Mouse (Mus musculus): ENCODE results near the gene Fam172a.
A peak's percentile ranks its signal among the peaks of the same experiment; 100 is the strongest.

The Fam172a gene

DNA sequence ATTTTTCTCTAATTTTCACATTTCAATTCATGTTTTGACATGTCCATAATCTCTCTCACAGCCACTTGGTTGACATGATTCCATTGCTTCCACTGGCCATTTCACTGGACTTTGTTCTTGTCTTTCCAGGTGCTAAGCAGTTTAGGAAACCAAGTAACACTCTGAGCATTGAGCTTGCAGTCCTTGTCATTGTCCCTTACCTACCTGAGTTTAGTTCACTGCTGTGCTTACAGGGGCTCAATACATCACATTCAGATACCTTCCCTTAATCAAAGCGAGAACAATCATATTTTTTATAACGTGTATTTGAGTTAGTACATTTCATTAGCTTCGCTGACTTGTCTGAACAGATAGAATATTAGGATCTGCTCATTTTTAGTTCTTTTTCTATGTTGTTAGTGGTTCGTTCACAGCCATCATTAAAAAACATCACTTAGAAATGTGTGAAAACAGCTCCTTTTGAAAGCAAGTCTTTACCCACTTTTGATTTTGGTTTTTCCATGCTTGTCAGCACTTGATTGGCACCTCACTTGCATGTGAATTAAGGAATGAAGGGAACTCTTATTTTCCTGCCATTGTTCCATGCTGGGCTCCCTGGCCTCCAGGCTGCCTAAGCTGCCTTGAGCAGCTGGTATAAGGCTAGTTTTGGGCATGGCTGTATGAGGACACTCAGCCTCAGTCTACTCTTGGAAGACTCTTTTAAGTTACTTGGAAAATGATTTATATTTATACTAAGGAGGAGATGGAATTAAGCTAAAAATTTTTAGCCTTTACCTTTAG is 257.9 kb downstream of the Fam172a start:
- DNase-seq (ENCODE audit: low spot score in 2 of 2), result no peak

DNA sequence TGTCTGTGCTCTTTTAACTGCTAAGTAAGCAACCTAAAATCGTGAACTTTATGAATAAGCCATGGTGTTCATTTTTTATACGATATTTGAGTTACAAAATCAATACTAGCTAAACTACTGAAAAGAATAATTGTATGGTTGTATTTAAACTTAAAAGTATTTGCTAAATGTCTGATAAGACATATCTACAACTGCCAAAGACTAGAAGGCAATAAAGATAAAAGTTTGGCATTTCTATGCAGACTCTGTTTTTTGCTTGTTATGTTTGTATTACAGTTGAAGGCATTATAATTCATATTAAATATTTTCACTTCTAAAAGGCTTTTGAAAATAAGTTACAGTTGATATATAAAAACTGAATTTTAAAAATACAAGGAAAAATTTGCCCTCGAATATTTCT is 274.4 kb downstream of the Fam172a start:
- DNase-seq (ENCODE audit: low spot score in 2 of 2), result no peak

DNA sequence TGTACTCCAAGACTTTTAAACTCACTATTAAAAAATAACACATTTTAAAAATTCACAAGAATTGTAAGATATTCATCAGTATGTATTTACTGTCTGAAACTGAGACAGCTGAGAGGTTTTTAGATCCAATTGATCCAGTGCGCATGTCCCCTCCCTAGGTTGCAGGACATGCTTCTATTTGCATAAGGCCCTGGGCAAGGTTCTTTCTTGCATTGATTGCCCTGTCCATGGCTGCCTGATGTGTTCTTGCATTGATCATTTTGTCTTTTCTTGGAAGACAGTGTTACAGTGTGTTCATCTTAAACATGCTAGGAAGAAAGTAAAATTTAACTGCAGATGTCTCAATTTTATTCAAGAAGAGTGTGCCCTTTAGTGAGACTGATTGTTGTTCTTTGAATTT is 275.3 kb downstream of the Fam172a start:
- no peak for DNase-seq (ENCODE audit: low spot score in 2 of 2)

DNA sequence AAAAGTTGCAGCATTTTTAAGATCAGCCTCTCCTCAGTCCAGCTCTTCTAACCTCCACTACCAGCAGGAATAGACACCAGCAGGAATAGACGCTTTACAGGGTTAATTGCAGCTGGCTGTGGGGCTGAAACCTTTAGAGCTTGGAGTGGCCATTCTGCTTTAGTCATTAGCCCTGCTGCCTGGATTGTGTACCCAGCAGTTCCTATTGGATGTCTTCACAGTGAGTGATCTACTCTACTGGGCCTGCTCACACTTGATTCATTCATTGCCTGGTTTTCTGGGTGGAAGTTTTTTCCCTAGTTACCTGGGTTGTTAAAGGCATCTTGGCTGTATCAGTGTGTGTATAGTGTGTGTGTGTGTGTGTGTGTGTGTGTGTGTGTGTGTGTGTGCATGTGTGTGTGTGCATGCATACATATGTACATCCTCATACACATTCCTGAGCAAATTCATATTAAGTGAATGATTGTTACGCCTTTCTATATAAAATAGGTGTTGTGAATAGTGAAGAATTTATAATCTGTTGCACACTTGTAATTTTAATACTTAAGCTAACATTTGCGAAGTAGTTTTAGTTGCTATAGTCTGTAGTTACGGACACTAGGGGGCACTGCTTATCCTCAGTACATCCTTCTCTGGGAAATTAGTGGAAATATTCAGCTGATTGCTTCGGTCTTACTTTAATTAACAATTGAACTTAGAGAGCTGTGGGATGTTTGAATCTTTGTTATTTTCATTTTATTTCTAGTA is 280.4 kb downstream of the Fam172a start:
- DNase-seq (ENCODE audit: low spot score in 2 of 2), result peak; percentile 9 to 63

DNA sequence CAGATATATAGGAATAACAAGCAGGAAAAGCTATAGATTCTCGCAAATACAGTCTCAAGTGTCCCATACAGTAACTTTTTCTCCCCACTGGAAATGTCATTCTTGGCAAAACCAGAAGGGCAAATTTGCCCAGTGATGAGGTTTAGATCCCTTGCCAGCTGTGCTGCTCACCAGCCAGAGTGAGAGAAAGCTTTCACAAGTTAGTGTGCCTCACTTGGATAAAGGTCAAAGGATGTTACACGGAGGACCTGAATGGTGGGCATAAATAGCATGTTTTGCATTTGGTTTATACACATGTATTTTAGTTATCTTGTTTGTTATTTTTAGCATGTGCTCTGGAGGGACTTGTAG is 281.0 kb downstream of the Fam172a start:
- no peak for DNase-seq (ENCODE audit: low spot score in 2 of 2)

- no peak for DNase-seq (ENCODE audit: low spot score in 2 of 2)
Measured at GRCm38 (mm10) chr13:77991189-77991886, 289.5 kb downstream of the Fam172a start.

GRCm38 (mm10) chr13:78004649-78005048 is 302.8 kb downstream of the Fam172a start:
- DNase-seq (ENCODE audit: low spot score in 2 of 2), result no peak

GRCm38 (mm10) chr13:78005344-78005743 is 303.5 kb downstream of the Fam172a start:
- DNase-seq (ENCODE audit: low spot score in 2 of 2), result no peak

DNA sequence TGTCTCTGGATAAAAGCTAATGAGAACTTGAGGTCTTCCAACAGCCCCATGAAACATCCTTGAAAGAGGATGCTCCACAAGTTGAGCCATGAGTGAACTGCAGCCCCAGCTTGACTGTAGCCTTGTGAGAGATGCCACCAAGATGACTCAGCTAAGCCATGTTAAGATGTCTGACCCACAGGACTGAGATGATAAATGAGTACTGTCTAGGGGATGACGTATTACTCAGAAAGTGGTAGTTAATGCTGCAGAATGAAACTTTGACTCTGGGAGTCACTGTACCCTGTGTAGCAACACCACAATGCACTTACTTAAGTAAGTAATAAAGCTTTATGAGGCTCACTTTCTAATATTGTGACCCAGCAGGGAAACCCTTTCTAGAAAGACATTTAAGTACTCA is 308.3 kb downstream of the Fam172a start:
- no peak for DNase-seq (ENCODE audit: low spot score in 2 of 2)

DNA sequence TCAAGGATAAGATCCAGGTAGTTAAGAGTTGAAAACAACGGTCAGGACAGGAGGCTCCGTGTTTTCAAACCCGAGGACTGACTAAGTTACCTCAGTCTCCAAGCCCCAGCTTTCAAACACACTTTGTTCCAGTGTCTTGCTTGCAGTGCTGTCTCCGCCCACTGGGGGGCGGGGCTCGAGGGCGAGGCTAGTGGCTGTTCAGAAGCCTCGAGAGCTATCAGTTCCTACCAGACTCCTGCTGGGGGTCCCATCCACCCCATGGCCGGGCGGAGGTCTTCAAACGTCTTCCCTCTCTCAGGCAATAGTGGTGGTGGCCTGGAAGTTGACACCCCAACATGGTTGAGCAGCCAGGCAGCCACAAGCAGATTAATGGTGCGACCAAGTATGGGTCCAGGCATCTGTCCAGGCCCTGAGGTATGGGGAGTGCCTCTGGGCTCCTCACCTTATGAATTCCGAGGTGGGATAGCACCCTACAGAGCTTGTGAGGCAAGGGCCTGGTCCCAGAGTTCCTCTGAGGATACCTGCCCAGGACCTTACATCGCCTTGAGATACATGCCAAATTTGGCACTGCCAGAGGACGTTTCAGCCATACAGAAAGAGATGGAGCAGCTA is 323.0 kb downstream of the Fam172a start, which contains the start of gene Pou5f2:
Gene Pou5f2, plus strand, starts transcription at position 220 of the 612 bp plus-strand sequence.
- DNase-seq (ENCODE audit: low spot score in 2 of 2), result no peak

DNA sequence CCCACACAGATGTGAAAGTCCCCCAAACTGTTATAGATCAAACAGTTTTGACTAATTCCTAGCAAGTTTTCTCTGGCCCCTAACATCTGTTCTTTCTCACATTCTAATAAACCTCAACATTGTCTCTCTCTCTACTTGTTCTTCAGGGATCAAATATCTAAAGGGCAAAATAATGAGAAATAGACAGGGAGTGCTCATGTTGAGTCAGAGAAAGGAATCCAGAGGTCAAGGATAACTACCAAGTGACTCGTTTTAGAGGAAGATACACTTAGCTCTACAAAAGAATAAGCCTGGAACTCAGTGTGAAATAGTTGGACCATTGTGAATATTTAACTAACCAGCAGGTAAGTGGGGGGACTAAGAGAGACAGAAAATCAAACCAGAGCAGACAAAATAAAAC is 331.0 kb downstream of the Fam172a start:
- no peak for DNase-seq (ENCODE audit: low spot score in 2 of 2)

DNA sequence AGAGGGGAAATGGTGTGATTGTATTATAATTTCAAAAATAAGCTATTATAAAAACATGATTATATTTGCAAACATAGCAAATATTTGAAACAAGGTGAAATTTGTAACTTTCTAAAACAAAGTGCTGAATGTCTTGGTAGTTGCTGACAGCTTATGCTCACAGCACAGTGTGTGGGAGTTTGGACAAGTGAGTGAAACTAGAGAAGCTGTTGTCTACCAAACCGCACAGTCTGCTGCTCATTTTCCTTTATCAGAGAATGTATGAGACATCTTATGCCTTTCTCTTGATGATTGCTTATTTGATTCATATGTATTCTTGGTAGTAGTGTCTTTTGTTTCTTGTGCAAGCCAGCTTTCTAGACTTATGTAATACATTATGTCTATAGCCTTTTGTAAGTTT is 335.4 kb downstream of the Fam172a start:
- peak in 1 of 2 experiments; percentile 19 for DNase-seq (ENCODE audit: low spot score in 2 of 2)

DNA sequence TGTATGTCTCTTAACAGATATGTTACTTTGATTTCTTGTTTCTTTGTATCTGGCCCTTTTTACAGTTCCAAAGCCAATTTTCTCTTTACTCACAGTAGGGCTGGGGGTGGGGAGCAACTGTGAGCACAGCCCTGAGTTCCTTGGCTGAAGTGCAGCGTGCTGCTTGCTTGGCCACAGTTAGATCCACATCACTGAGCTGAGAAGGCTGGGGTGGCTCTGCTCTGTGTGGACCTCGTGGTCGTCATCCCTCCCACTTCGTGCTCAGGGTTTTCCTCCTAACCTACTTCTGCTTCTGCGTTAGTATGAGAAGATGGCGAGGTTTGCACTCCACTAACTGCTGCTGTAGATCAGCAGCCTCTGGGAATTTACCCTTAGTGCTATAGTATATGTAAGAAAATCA is 341.4 kb downstream of the Fam172a start:
- DNase-seq (ENCODE audit: low spot score in 2 of 2), result no peak

DNA sequence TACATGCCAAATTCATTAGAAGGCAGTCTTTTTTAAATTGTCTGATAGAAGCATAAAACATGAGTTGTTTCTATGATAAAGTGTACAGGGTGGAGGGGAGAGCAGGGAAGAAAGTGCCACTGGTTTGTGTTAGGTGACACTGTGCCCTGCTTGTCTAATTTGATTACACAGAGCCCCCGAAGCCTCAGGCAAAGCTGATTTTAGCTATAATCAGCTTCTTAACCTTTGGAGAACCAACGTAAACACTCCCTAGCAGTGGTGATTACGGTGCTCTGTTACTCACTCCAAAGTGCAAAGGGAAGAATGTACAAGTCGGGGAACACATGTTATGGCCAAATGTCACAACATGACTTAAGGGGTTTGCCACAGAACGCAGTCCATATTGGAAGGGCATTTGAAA is 343.3 kb downstream of the Fam172a start:
- no peak for DNase-seq (ENCODE audit: low spot score in 2 of 2)

DNA sequence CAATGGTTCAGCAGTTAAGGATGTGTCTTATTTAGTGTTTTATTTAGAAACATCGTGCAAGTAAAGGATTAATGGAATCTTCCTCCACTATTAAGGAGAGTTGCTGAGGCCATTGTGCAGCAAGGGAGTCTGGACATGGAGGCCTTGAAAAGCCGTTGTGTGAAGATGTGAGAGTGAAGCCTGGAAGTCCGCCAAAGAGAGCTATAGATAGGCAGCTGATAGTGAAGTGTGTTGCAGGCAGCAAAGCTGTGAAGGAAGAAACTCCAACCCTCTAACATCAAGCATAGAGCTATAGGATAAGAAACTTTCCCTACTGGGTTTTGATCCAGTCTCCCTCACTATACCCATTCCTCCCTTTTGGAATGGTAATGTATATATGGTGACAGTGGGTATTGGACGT is 385.9 kb downstream of the Fam172a start:
- DNase-seq (ENCODE audit: low spot score in 2 of 2), result no peak

- DNase-seq (ENCODE audit: low spot score in 2 of 2), result no peak
Measured at GRCm38 (mm10) chr13:78090701-78091100, 388.9 kb downstream of the Fam172a start.

GRCm38 (mm10) chr13:78091949-78092348 is 390.1 kb downstream of the Fam172a start:
- DNase-seq (ENCODE audit: low spot score in 2 of 2), result no peak

GRCm38 (mm10) chr13:78094352-78094751 is 392.5 kb downstream of the Fam172a start:
- DNase-seq (ENCODE audit: low spot score in 2 of 2), result no peak

- no peak for DNase-seq (ENCODE audit: low spot score in 2 of 2)
Measured at GRCm38 (mm10) chr13:78095071-78095973, 393.5 kb downstream of the Fam172a start.

GRCm38 (mm10) chr13:78098858-78099445 is 397.1 kb downstream of the Fam172a start:
- no peak for DNase-seq (ENCODE audit: low spot score in 2 of 2)
